Mouse (Mus musculus) heart, postnatal 0 days (tissue): ENCODE measurements around the gene Lrrc42. TPM values are rescaled to one million over a fixed set of nuclear protein-coding genes. Genes with fewer than 3 reads are reported as not detected.

ENCODE experiments used
- ATAC-seq: fragments of 200-750 bp; cut with Nextera tagmentation; 2 replicates; pipeline ENCODE4 v1.8.0; 2017; ENCODE audit warnings: low read depth, moderate number of reproducible peaks, moderate library complexity; ENCODE audit not compliant: insufficient read depth
- DNase-seq: peaks from one replicate; pipeline ENCODE4 v3.0.0-alpha.2; 2016; ENCODE audit warnings: low spot score
- H3K27ac ChIP-seq: fragments of 300-500 bp; sonication (generic); 2 replicates; pipeline ENCODE4 v1.5.1; 2014; ENCODE audit warnings: low read depth, mild to moderate bottlenecking
- H3K27me3 ChIP-seq: fragments of 300-500 bp; sonication (generic); 2 replicates; pipeline ENCODE4 v1.6.1; 2014; ENCODE audit warnings: low read length, mixed read lengths; ENCODE audit not compliant: control insufficient read depth, insufficient read depth
- H3K36me3 ChIP-seq: fragments of 300-500 bp; sonication (generic); replicated peaks from 2 replicates; pipeline ENCODE4 v1.6.1; 2014; ENCODE audit warnings: low read length, mixed read lengths; ENCODE audit not compliant: control insufficient read depth, insufficient read depth
- H3K4me1 ChIP-seq: fragments of 300-500 bp; sonication (generic); 2 replicates; pipeline ENCODE4 v1.6.1; 2014; ENCODE audit warnings: antibody characterized with exemption; ENCODE audit not compliant: control insufficient read depth, insufficient read depth
- H3K4me2 ChIP-seq: fragments of 300-500 bp; sonication (generic); 2 replicates; pipeline ENCODE4 v1.6.1; 2014; ENCODE audit warnings: low read depth, mild to moderate bottlenecking, low read length, moderate library complexity
- H3K4me3 ChIP-seq: fragments of 300-500 bp; sonication (generic); 2 replicates; pipeline ENCODE4 v1.5.1; 2014; ENCODE audit warnings: low read depth, low read length
- H3K9ac ChIP-seq: fragments of 300-500 bp; sonication (generic); replicated peaks from 2 replicates; pipeline ENCODE4 v1.6.1; 2014; ENCODE audit warnings: low read depth, low read length, mixed read lengths
- H3K9me3 ChIP-seq: fragments of 300-500 bp; sonication (generic); replicated peaks from 2 replicates; pipeline ENCODE4 v1.6.1; 2016; ENCODE audit warnings: low read length; ENCODE audit not compliant: control insufficient read depth
- CTCF ChIP-seq: IDR thresholded peaks from 2 replicates; pipeline ENCODE4 v1.5.1; 2016; ENCODE audit warnings: antibody characterized with exemption, control low read depth, low read depth
- EP300 ChIP-seq: IDR thresholded peaks from 2 replicates; pipeline ENCODE4 v1.6.1; 2016; ENCODE audit warnings: antibody characterized with exemption, low read depth
- WGBS: fragments of 180-500 bp; shearing (Covaris S2); extraction: QIAGEN DNeasy Blood & Tissue Kit; methylation state at CpG from one replicate; pipeline ENCODE4 v1.1.7; 2014; 5-methylcytosine and 5-hydroxymethylcytosine counted together
- polyA plus RNA-seq: library from polyadenylated mRNA; unstranded; fragments of >200 nt; fragmentation: Nextera tagmentation; extraction: Ambion mirVana; gene quantifications from 2 replicates; pipeline ENCODE4 v1.2.1, GENCODE M21; 2015
- total RNA-seq: library from RNA; depleted of rRNA; stranded (reverse); fragments of >200 nt; gene quantifications from 2 replicates; pipeline ENCODE4 v1.2.3, GENCODE M21; 2014; ENCODE audit warnings: low replicate concordance; rRNA removed

The Lrrc42 gene
- total and polyA plus RNA-seq, 2 experiments from 2014 or later, result 0.53 to 22.6 TPM

DNA sequence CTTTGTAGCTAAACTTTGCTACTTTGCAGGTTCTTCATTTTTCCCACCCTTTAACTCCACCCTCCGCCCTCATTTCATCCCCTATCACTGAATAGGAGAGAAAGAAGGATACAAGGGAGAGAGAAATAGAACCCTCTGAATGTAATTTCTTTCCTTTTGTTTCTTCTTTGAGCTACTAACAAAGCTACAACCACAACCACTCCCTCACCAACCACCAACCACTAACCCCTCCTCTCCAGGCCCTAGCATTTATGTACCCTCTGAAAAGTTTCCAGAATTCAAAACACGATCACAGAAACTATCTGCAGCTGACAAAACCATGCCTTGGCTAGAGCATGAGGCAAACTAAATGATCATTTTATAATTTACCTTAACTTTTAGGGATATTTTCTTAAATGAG is 56.9 kb downstream of the Lrrc42 start:
- peaks cover 92% of the 10 kb centered on the region for H3K36me3 ChIP-seq
- no peaks in the 10 kb centered on the region for H3K9me3 ChIP-seq
- no peaks in the 10 kb centered on the region for H3K4me1 ChIP-seq
- DNase-seq (no peak), ATAC-seq (no peak)
- WGBS, result 89% methylated on average over 2 of the region's 2 CpGs
- no peak overlapping the region for H3K9ac ChIP-seq
- TF ChIP-seq CTCF, result no peak
- TF ChIP-seq EP300, result no peak
- no peak overlapping the region for H3K4me3 ChIP-seq
- no peaks in the 10 kb centered on the region for H3K27me3 ChIP-seq
- H3K4me2 ChIP-seq, result no peak overlapping the region
- H3K27ac ChIP-seq, result no peak overlapping the region

DNA sequence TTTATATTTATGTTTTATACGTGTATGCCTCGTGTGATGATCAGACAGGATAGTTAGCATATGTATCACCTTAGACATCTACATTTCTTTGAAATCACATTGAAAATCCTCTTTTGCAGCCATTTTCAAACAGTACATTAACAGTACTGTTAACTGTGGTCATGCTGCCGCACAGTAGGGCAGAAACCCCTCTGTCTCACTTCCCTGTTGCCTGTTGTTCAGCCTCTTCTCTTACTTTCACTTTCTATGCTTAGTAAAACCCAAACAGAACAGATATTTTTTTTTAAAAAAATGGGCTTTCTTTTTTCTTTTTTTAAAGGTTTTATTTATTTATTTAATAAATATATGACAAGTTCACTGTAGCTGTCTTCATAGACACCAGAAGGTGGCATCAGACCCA is 59.5 kb downstream of the Lrrc42 start:
- TF ChIP-seq EP300, result no peak
- TF ChIP-seq CTCF, result no peak
- peaks cover 89% of the 10 kb centered on the region for H3K36me3 ChIP-seq

DNA sequence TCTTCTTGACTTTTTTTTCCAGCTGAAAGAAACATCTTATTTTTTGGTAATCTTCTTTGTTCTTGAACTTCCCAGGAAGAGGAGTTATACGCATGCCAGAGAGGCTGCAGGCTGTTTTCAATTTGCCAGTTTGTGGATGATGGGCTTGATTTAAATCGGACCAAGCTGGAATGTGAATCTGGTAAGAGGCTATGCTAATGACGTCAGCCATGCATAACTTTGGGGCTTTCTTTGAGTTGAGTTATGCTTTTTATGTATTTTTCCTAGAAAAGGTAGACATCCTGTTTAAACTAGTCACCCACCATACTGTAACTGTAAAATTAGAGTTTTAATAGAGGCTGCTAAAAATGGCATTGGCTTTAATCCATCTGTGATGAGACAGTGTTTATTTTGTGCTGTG is 67.6 kb downstream of the Lrrc42 start:
- no peak for ATAC-seq
- Histone ChIP-seq H3K4me3 (no peak overlapping the region), H3K4me2 (no peak overlapping the region), H3K9me3 (no peaks in the 10 kb centered on the region), H3K9ac (no peak overlapping the region), H3K36me3 (peaks cover 46% of the 10 kb centered on the region), H3K4me1 (peaks cover 12% of the 10 kb centered on the region), H3K27me3 (no peaks in the 10 kb centered on the region), H3K27ac (no peak overlapping the region)
- no peak for TF ChIP-seq EP300
- TF ChIP-seq CTCF, result no peak
- no peak for DNase-seq
- 52% methylated on average over 3 of the region's 3 CpGs for WGBS

More for the DNA sequence above, 59.5 kb downstream of the Lrrc42 start:
- Histone ChIP-seq H3K4me3 (no peak overlapping the region), H3K27me3 (no peaks in the 10 kb centered on the region), H3K9me3 (no peaks in the 10 kb centered on the region), H3K9ac (no peak overlapping the region), H3K4me2 (no peak overlapping the region), H3K27ac (no peak overlapping the region), H3K4me1 (no peaks in the 10 kb centered on the region)
- 97% methylated on average over 3 of the region's 3 CpGs for WGBS
- DNase-seq (no peak), ATAC-seq (no peak)

Other genes with a start within 250 kb of the Lrrc42 start
- gene Mrpl37, start 186.7 kb downstream of the Lrrc42 start, total RNA-seq, result 59.9 and 66.0 TPM in 2 replicates
- 87.3 and 89.5 TPM in 2 replicates for gene Mrpl37, start 186.7 kb downstream of the Lrrc42 start, polyA plus RNA-seq
- gene Cyb5rl, start 186.5 kb downstream of the Lrrc42 start, total RNA-seq, result 2.4 and 33.0 TPM in 2 replicates
- 5.0 and 5.8 TPM in 2 replicates for gene Cyb5rl, start 186.5 kb downstream of the Lrrc42 start, polyA plus RNA-seq
- not detected in 2 replicates for gene Cdcp2, start 156.6 kb downstream of the Lrrc42 start, total RNA-seq
- not detected in 2 replicates for gene Cdcp2, start 156.6 kb downstream of the Lrrc42 start, polyA plus RNA-seq
- gene Tmem59, start 75.1 kb downstream of the Lrrc42 start, total RNA-seq, result 120 and 156 TPM in 2 replicates
- gene Tmem59, start 75.1 kb downstream of the Lrrc42 start, polyA plus RNA-seq, result 323 and 340 TPM in 2 replicates
- 1.6 and 8.3 TPM in 2 replicates for gene Tceanc2, start 74.4 kb downstream of the Lrrc42 start, total RNA-seq
- 13.0 and 26.4 TPM in 2 replicates for gene Tceanc2, start 74.4 kb downstream of the Lrrc42 start, polyA plus RNA-seq
- gene Ldlrad1, start 44.4 kb downstream of the Lrrc42 start, total RNA-seq, result not detected in 2 replicates
- 0.11 TPM in 1 of 2 replicates, not detected in the other for gene Ldlrad1, start 44.4 kb downstream of the Lrrc42 start, polyA plus RNA-seq
- 4.9 and 37.5 TPM in 2 replicates for gene Hspb11, start 61 bp upstream of the Lrrc42 start, total RNA-seq
- 35.0 and 35.6 TPM in 2 replicates for gene Hspb11, start 61 bp upstream of the Lrrc42 start, polyA plus RNA-seq
- 3.0 TPM in 1 of 2 replicates, not detected in the other for gene Dio1, start 53.6 kb upstream of the Lrrc42 start, total RNA-seq
- not detected in 2 replicates for gene Dio1, start 53.6 kb upstream of the Lrrc42 start, polyA plus RNA-seq
- gene Yipf1, start 60.8 kb upstream of the Lrrc42 start, total RNA-seq, result 40.1 and 51.3 TPM in 2 replicates
- 46.7 and 49.5 TPM in 2 replicates for gene Yipf1, start 60.8 kb upstream of the Lrrc42 start, polyA plus RNA-seq
- 27.9 and 35.4 TPM in 2 replicates for gene Ndc1, start 114.3 kb upstream of the Lrrc42 start, total RNA-seq
- 8.3 and 8.8 TPM in 2 replicates for gene Ndc1, start 114.3 kb upstream of the Lrrc42 start, polyA plus RNA-seq
- gene Glis1, start 181.1 kb upstream of the Lrrc42 start, total RNA-seq, result not detected in 2 replicates
- 0.11 TPM in 1 of 2 replicates, not detected in the other for gene Glis1, start 181.1 kb upstream of the Lrrc42 start, polyA plus RNA-seq